Mouse (Mus musculus): Measurements from ENCODE around the gene Ethe1. TPM values are rescaled to one million over a fixed set of nuclear protein-coding genes. Genes with fewer than 3 reads are reported as not detected.

Ethe1 gene
- total RNA-seq, 2 experiments from 2014 or later: 11.8 to 14.3 TPM

DNA sequence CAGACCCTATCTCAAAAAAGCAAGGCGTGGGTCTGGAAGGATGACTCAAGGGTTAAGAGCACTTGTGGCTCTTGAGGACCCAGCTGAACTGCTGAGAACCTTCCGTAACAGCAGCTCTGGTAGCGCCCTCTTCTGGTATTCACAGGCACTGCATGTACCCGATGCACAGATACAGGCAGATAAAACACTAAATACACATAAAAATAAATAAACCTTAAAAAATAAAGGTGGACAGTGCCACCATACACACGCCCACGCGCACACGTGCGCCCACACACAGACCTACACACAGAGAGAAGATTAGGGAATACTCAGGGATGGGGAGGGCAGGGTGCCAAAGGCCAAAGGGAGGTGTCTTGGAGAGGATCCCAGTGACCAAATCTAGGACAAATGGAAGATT is 55.1 kb downstream of the Ethe1 start:
- DNase-seq (ENCODE audit: low spot score in 2 of 2): peak in 1 of 2 experiments; percentile 10
- intact Hi-C loops (cut with DNase I): no loop called here

- no peak for DNase-seq (ENCODE audit: low spot score in 2 of 2)
- intact Hi-C loops (cut with DNase I): no loop called here
Measured at GRCm38 (mm10) chr7:24644492-24644891, 57.1 kb downstream of the Ethe1 start.

GRCm38 (mm10) chr7:24644996-24645395 is 57.7 kb downstream of the Ethe1 start:
- intact Hi-C loops (cut with DNase I): no loop called here
- no peak for DNase-seq (ENCODE audit: low spot score in 2 of 2)

DNA sequence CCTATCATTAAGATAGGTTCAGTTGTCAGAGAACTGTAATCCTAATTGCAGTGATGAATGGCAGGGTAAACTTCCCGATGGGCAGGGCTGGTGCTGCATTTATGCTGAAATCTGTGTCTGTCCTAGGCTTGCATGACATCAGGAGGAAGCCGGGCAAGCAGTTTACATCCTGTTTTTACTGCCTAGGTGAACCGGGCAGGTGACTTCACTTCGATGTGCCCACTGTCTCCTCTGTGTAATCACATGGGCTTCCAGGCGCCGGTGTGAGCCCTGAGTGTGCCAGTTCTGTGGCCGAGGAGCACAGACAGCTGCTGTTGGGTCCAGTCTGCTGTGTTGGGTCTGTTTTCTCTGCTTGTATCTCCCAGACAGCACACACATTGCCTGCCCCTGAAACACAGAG is 59.1 kb downstream of the Ethe1 start:
- intact Hi-C loops (cut with DNase I): no loop called here

DNA sequence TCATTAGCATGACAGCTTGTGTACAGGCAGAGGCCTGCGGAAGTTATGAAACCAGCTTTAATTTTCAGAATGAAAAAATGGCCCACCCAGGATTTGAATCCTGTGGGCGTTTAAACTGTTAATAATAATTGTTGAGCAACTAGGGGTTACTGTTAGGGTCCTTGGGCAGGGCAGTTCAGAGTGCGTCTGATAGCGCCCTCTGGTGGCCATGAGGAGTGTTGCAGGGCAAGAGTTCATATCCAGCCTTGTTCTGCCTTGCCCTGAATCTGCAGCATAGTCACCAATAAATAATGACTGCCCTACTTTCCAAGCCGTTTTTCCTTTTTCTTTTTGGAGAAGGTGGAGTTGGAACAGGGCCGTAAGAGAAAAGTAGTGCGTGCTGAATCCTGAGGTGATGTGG is 66.3 kb downstream of the Ethe1 start:
- peak in 1 of 2 experiments; percentile 14 for DNase-seq (ENCODE audit: low spot score in 2 of 2)
- intact Hi-C loops (cut with DNase I): no loop called here

More for the DNA sequence above, 59.1 kb downstream of the Ethe1 start:
- DNase-seq (ENCODE audit: low spot score in 2 of 2): no peak

Other genes with a start within 250 kb of the Ethe1 start
- not detected for gene Lypd5, start 238.3 kb upstream of the Ethe1 start, total RNA-seq (2021)
- under 1 TPM; 0.42 to 0.77 TPM for gene Kcnn4, start 217.3 kb upstream of the Ethe1 start, total RNA-seq (2021)
- 10 to 100 TPM; 39.6 to 51.1 TPM for gene Smg9, start 187.9 kb upstream of the Ethe1 start, total RNA-seq (2021)
- gene Irgc1, start 135.2 kb upstream of the Ethe1 start, total RNA-seq (2021): under 1 TPM; 0.42 to 0.72 TPM
- 1 to 10 TPM in 1 of 2 experiments, under 1 TPM in 1; 0.91 to 1.7 TPM for gene Plaur, start 125.1 kb upstream of the Ethe1 start, total RNA-seq (2021)
- 100 to 1,000 TPM; 235 to 307 TPM for gene Cadm4, start 105.5 kb upstream of the Ethe1 start, total RNA-seq (2021)
- gene Zfp428, start 80.5 kb upstream of the Ethe1 start, total RNA-seq (2021): 10 to 100 TPM; 47.9 to 49.4 TPM
- gene AC161166.1, start 75.1 kb upstream of the Ethe1 start, total RNA-seq (2021): not detected
- 10 to 100 TPM; 80.8 to 89.2 TPM for gene Irgq, start 56.9 kb upstream of the Ethe1 start, total RNA-seq (2021)
- not detected for gene Pinlyp, start 41.4 kb upstream of the Ethe1 start, total RNA-seq (2021)
- 10 to 100 TPM; 29.8 to 41.4 TPM for gene Xrcc1, start 41.3 kb upstream of the Ethe1 start, total RNA-seq (2021)
- 1 to 10 TPM; 6.6 to 6.8 TPM for gene Zfp575, start 98 bp downstream of the Ethe1 start, total RNA-seq (2021)
- under 1 TPM; 0.22 to 0.48 TPM for gene Phldb3, start 23.2 kb downstream of the Ethe1 start, total RNA-seq (2021)
- gene Lypd3, start 49.0 kb downstream of the Ethe1 start, total RNA-seq (2021): 1 to 10 TPM in 1 of 2 experiments, under 1 TPM in 1; 0.32 to 1.3 TPM
- not detected for gene Tex101, start 89.1 kb downstream of the Ethe1 start, total RNA-seq (2021)
- gene BC049730, start 121.7 kb downstream of the Ethe1 start, total RNA-seq (2021): not detected
- not detected for gene Gm4763, start 139.4 kb downstream of the Ethe1 start, total RNA-seq (2021)
- not detected for gene Cd177, start 172.8 kb downstream of the Ethe1 start, total RNA-seq (2021)
- not detected for gene Ceacam10, start 189.7 kb downstream of the Ethe1 start, total RNA-seq (2021)